Mouse (Mus musculus) layer of hippocampus, postnatal 14 days (tissue): Measurements from ENCODE around the gene Card14. TPM values are rescaled to one million over a fixed set of nuclear protein-coding genes. Genes with fewer than 3 reads are reported as not detected.

Experiments
- DNase-seq, 2 experiments: peaks; one replicate each; pipeline ENCODE4 v3.0.0; 2021 to 2022; ENCODE audit warnings: low spot score in 2 of 2, mixed read lengths in 1 of 2
- microRNA-seq, 2 experiments: library from miRNA; unstranded; fragments of <30 nt; microRNA quantifications; one replicate each; pipeline ENCODE4 v1.2.0; 2021
- total RNA-seq, 2 experiments: library from RNA; stranded (reverse); gene quantifications; 2 replicates each; pipeline ENCODE4 v1.2.3; 2021

Card14 gene
- total RNA-seq, 2 experiments from 2014 or later: 0.25 to 0.45 TPM

DNA sequence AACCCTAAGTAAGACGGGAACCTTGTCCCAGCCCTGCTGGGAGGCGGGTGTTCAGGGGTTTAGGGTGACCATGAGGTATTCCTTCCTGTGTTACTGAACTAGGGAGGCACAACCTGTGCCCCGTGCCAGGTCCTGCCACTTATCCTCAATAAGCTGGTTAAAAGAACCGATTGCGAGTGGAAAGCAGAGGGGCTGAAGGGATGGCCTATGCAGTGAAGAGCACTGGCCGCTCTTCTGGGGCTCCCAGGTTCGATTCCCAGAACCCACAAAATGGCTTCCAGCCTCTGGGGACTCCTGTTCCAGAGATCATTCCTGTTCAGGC lies 85.9 kb downstream of the Card14 start:
- DNase-seq: no peak

DNA sequence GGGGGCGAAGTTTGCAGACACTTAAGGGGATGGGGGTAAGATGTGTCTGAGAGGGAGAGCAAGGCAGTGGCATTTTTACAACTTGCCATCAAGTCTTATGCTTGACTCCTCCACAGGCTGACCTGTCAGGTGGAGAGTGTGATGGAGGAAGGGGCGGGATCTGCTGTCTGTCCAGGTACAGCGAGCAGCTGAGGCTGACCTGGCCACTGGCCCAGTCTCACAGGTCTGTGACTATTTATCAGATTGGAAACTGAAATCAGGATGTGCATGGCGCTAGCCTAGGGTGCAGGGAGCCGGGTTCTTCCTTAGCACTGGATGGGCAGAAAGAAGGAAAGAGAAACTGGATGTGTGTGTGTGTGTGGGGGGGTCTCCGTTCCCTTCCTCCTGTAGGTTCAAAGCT lies 86.6 kb downstream of the Card14 start:
- DNase-seq: no peak

Small RNAs within 50 kb of the gene (microRNA-seq; reads per million reads assigned to microRNA genes)
- 0 reads per million in 2 experiments for gene Mir1932

Other genes starting within 250 kb of the Card14 start
- gene Cbx4, start 221.5 kb upstream of the Card14 start, total RNA-seq: 10 to 100 TPM; 59.1 to 59.4 TPM
- gene Tbc1d16, start 79.3 kb upstream of the Card14 start, total RNA-seq: 10 to 100 TPM; 79.7 to 81.0 TPM
- gene Ccdc40, start 79.2 kb upstream of the Card14 start, total RNA-seq: 1 to 10 TPM; 3.3 to 5.1 TPM
- 100 to 1,000 TPM; 178 to 184 TPM for gene Gaa, start 39.9 kb upstream of the Card14 start, total RNA-seq
- gene Eif4a3, start 7.7 kb upstream of the Card14 start, total RNA-seq: 10 to 100 TPM; 90.1 to 91.0 TPM
- 1 to 10 TPM; 4.3 to 4.8 TPM for gene Sgsh, start 47.8 kb downstream of the Card14 start, total RNA-seq
- 1 to 10 TPM; 4.3 to 6.0 TPM for gene Slc26a11, start 47.8 kb downstream of the Card14 start, total RNA-seq
- 1 to 10 TPM; 3.4 to 3.5 TPM for gene Rnf213, start 85.3 kb downstream of the Card14 start, total RNA-seq
- gene Endov, start 183.6 kb downstream of the Card14 start, total RNA-seq: 10 to 100 TPM; 26.3 to 27.7 TPM
- 100 to 1,000 TPM; 297 to 306 TPM for gene Nptx1, start 240.0 kb downstream of the Card14 start, total RNA-seq